Mouse (Mus musculus): ENCODE measurements around the gene Mocs1. TPM values are rescaled to one million over a fixed set of nuclear protein-coding genes. Genes with fewer than 3 reads are reported as not detected.

The Mocs1 gene
- polyA plus RNA-seq, 1 experiment from 2014 or later: 3.9 TPM

DNA sequence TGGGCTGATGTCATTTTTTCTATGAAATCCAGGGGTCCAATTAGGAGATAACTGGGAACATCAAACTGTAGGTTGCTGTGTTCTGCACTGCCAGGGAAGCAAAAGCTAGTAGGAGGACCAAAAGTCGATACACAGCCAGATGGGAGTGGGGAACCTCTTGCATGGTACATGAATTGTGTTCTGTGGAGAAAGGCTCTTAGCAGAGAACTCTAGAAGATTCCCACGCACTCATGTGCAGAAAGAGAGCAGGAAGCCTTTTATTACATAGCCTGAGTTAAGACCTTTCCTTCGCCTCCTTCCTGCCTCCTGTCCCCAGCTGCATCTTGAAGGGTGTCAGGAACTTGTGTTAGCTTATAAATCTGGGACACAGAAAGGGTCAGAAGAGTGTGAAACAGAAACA is 53.7 kb downstream of the Mocs1 start:
- DNase-seq (ENCODE audit: low spot score): no peak

DNA sequence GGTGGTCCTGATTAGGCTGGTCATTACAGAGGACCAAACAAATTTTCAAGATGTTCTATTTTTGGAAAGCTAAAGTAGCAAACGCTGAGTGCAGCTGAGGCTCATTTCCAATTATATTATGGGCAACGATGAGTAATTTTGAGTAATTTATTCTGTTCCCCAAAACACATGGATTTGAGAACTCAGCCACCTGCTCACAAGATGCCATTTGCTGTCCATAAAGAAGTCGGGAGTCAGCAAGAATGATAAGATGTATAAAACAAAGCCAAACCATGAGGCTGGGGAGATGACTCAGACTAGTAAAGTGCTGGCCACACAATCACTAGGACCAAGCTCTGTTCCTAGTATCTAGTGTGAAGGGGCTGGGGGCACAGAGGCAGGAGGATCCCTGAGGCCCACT is 56.3 kb downstream of the Mocs1 start:
- no peak for DNase-seq (ENCODE audit: low spot score)

DNA sequence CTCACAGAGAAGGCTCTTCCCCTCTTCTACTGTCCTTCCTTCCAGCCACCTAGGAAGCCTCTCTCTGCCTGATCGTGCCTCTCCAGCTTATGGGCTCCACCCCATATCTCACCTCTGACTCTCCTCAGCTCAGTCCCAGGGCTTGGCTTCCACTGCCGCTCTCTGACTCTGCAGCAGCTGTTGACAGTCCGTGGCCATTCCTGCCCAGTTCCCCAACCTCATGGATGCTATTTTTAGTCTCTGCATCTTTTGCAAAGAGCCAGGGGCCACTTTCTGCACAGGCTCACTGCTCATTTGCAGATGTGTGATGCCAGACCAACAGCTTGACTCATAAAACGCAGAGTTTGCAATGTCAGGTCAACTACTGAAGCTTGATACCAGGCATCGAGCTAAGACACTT is 60.9 kb downstream of the Mocs1 start:
- no peak for DNase-seq (ENCODE audit: low spot score)

DNA sequence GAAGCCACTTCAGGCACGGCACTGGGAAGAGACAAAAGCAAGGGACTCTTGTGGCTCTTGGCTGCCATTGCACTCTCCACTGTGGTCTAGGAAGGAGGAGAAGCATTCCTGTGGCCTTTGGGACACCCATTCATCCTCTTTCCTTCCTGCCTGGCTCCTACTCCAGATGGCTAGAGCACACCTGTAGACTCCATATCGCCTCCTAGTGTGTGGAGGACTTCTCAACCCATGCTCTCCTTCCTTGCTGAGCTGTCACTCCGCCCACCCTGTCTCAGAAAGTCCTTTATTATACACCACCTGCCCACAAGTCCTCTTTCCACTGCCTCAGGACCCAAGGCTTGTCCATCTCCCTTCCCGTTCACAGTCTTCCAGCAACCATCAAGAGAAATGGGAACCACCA is 65.1 kb downstream of the Mocs1 start:
- DNase-seq (ENCODE audit: low spot score): no peak

DNA sequence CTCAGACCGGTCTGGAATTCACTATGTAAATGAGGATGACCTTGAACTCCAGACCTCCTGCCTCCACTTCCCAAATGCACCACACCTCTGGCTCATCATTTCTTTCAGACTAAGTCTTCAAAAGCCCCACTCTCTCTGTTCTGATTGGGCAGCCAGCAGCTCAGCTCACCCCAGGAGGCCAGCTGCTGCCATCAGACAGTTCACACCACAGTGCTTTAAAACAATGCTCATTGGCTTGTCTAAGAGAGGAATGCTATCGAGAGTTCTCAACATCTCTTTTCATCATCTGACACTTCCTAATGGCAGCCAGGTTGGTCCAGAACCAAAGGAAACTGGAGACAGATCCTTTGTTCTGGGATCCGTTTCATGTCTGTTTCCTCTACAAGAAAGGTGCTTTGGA is 70.0 kb downstream of the Mocs1 start:
- no peak for DNase-seq (ENCODE audit: low spot score)

DNA sequence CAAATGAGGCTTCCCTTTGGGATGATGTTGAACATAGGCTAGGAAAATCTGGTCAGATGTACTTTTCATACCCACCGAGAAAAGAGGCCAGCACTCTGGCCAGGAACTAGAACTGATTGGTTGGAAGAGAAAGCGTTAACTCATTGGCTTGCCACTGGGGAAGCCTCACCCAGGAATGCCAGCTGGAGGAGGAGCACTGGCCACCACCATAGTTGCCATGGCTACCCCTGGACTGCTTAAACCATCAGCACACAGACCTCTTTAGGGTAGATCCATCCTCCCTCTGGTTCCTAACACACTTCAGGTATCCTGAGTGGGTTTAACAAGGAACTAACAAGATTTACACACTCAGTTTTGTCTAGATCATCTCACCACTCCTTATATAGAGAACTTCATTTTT is 71.5 kb downstream of the Mocs1 start:
- DNase-seq (ENCODE audit: low spot score): no peak

DNA sequence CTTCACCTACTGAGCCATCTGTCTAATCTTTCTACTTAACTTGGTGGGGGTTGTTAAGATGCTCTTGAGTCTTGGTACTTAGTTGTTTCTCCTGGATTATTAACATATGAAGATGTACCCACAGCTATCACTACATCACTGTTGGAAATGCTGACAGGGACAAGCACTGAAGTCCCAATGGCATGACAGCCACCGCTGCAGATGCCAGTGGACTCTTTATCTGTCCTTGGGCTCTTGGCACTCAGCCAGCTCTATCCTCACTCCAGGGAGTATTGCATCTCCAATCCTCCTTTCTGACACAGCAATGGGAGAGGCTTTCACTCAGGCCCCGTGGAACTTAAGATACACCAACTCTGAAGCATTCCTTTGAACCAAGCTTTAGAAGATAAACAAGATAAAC is 72.1 kb downstream of the Mocs1 start:
- DNase-seq (ENCODE audit: low spot score): no peak

DNA sequence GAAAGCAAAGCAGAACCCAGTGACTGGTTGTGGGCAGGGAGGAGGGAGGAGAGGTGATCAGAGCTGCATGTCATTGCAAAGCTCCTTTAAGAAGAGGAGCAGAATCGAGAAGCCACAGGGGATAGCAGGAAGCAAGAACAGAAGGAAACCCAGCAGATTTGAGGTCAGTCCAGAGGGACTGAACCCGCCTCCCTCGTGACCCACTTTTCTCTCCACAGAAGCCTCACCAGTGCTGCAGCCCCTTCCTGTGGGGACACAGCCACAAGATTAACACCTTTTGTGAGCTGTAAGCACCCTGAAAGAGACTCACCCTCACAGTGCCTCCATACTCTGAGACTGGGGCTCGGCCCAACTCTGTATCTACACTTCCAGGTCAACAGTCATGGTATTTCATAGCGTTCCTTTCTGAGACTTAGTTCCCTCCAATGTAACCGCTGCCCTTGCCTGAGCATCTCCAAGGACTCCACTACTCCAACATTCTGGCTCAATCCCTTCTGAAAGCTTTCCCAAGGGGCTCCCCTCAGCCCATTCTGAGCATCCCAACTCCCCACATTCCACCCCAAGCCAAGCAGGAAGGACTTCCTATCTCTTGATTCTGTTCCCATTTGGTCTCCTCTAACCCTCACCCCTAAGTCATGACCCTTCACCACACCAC is 75.2 kb downstream of the Mocs1 start:
- DNase-seq (ENCODE audit: low spot score): no peak

Other genes starting within 250 kb of the Mocs1 start
- 0.18 and 0.30 TPM in 2 replicates for gene Daam2, start 136.0 kb downstream of the Mocs1 start, polyA plus RNA-seq (2015; fragmentation: Nextera tagmentation; extraction: Ambion mirVana)
- 1.3 TPM in 2 replicates for gene Kif6, start 186.8 kb downstream of the Mocs1 start, polyA plus RNA-seq (2015; fragmentation: Nextera tagmentation; extraction: Ambion mirVana)

Data from thymus, postnatal 0 days (tissue).